Mouse (Mus musculus) lung, embryonic 14.5 days (tissue): ENCODE measurements around the gene Lipc. TPM values are rescaled to one million over a fixed set of nuclear protein-coding genes. Genes with fewer than 3 reads are reported as not detected.

ENCODE experiments used
- ATAC-seq: fragments of 200-750 bp; cut with Nextera tagmentation; 2 replicates; pipeline ENCODE4 v1.8.0; 2017; ENCODE audit warnings: mild to moderate bottlenecking, moderate TSS enrichment, moderate library complexity; ENCODE audit not compliant: insufficient read depth
- DNase-seq: peaks from one replicate; pipeline ENCODE4 v3.0.0-alpha.2; 2015
- H3K27ac ChIP-seq: fragments of 300-500 bp; sonication (generic); 2 replicates; pipeline ENCODE4 v1.5.1; 2014; ENCODE audit warnings: low read depth, mild to moderate bottlenecking, moderate library complexity
- H3K27me3 ChIP-seq: fragments of 300-500 bp; sonication (generic); 2 replicates; pipeline ENCODE4 v1.6.1; 2014; ENCODE audit warnings: low read length, control low read depth; ENCODE audit not compliant: insufficient read depth
- H3K36me3 ChIP-seq: fragments of 300-500 bp; sonication (generic); 2 replicates; pipeline ENCODE4 v1.6.1; 2014; ENCODE audit warnings: control low read depth; ENCODE audit not compliant: insufficient read depth
- H3K4me1 ChIP-seq: fragments of 300-500 bp; sonication (generic); 2 replicates; pipeline ENCODE4 v1.6.1; 2014; ENCODE audit warnings: antibody characterized with exemption, control low read depth; ENCODE audit not compliant: insufficient read depth
- H3K4me2 ChIP-seq: fragments of 300-500 bp; sonication (generic); 2 replicates; pipeline ENCODE4 v1.6.1; 2014; ENCODE audit warnings: mild to moderate bottlenecking
- H3K4me3 ChIP-seq: fragments of 300-500 bp; sonication (generic); 2 replicates; pipeline ENCODE4 v1.5.1; 2014; ENCODE audit warnings: low read depth, low read length
- H3K9ac ChIP-seq: fragments of 300-500 bp; sonication (generic); 2 replicates; pipeline ENCODE4 v1.6.1; 2014
- H3K9me3 ChIP-seq: fragments of 300-500 bp; sonication (generic); 2 replicates; pipeline ENCODE4 v1.6.1; 2016; ENCODE audit warnings: low read depth, low read length, control low read depth
- CTCF ChIP-seq: IDR thresholded peaks from 2 replicates; pipeline ENCODE4 v1.5.1; 2016; ENCODE audit warnings: antibody characterized with exemption, low read depth
- WGBS: fragments of 180-500 bp; shearing (Covaris S2); extraction: QIAGEN DNeasy Blood & Tissue Kit; methylation state at CpG from one replicate; pipeline ENCODE4 v1.1.7; 2014; 5-methylcytosine and 5-hydroxymethylcytosine counted together
- polyA plus RNA-seq: library from polyadenylated mRNA; unstranded; fragments of >200 nt; fragmentation: Nextera tagmentation; extraction: Ambion mirVana; gene quantifications from 2 replicates; pipeline ENCODE4 v1.2.1, GENCODE M21; 2014

The Lipc gene
- polyA plus RNA-seq, result 0.11 and 0.22 TPM in 2 replicates

DNA sequence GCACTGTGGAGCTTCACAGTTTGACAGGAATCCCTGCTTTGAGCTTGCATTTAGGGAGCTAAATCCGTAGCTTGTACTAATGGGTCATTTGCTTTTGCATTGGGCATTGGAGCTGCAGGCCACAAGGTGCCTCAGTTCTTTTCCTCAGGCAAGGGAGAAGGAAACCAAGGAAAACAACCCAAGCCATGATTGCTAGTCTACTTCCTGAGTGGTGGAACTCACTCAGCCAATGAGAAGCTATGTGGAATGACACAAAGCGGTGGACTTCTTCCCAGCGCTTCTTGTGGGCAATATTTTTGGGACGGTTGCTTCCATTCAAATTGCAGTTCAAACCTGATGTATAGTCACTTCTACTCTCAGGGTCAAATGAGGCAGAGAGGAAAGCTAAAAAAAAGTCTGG, at the start of gene Lipc:
Gene Lipc (minus strand): TSS at position 101 of the 400 bp plus-strand sequence.
- no peak for DNase-seq
- no peaks in the 10 kb centered on the region for H3K4me1 ChIP-seq
- no peaks in the 10 kb centered on the region for H3K27me3 ChIP-seq
- no peak within 1 kb of the TSS for H3K4me3 ChIP-seq
- WGBS, result 84% methylated on average over 4 of the region's 4 CpGs
- no peaks in the 10 kb centered on the region for H3K9me3 ChIP-seq
- no peak for ATAC-seq
- no peaks in the 10 kb centered on the region for H3K36me3 ChIP-seq
- no peak for TF ChIP-seq CTCF
- H3K4me2 ChIP-seq, result no peak within 1 kb of the TSS
- no peak within 1 kb of the TSS for H3K9ac ChIP-seq
- no peak within 1 kb of the TSS for H3K27ac ChIP-seq

DNA sequence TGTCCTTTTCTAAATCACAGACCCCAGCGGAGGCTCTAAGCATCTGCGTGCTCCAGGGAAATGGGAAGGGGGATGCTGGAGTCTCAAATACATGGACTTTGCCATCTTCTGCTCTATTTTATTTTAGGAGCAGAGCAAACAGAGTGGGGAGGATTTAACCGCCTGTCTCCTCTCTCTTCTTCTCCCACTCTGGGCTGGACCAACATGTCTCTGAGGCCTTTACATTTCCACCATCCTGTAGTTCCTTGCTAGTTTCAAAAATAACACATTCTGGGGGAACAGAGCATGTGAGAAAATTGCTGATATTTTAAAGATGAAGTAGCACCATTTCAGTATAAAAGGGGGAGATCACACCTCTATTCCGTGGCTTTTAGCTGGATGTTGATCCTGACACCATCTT, 47.1 kb upstream of the Lipc start:
- no peaks in the 10 kb centered on the region for H3K36me3 ChIP-seq
- no peaks in the 10 kb centered on the region for H3K9me3 ChIP-seq
- no peak overlapping the region for H3K4me2 ChIP-seq
- H3K4me1 ChIP-seq, result no peaks in the 10 kb centered on the region
- ATAC-seq (no peak), DNase-seq (no peak)
- no peaks in the 10 kb centered on the region for H3K27me3 ChIP-seq
- H3K27ac ChIP-seq, result no peak overlapping the region
- TF ChIP-seq CTCF, result no peak
- no peak overlapping the region for H3K4me3 ChIP-seq
- H3K9ac ChIP-seq, result no peak overlapping the region
- WGBS, result 78% methylated on average over 4 of the region's 4 CpGs

DNA sequence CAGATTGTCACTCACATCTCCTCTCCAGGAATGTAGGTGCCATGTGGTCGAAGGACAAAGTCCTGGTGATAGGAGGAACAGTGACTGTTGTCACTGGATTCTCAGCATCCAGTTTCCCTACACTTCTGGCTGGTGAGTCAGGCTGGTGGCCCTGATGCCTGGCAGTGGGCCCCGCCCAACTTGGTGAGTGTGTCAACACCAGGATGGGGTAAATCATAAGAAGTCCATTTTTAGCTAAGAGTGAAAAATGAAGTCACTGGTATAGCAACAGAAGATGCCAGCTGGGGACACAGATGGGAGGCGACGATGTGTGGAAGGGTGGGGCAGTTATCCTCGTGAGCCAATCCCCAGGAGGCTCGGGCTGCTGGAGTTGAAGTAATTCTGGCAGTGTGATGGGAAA, 46.7 kb upstream of the Lipc start:
- Histone ChIP-seq H3K9ac (no peak overlapping the region), H3K9me3 (no peaks in the 10 kb centered on the region), H3K36me3 (no peaks in the 10 kb centered on the region), H3K4me1 (no peaks in the 10 kb centered on the region), H3K27ac (no peak overlapping the region), H3K4me3 (no peak overlapping the region), H3K4me2 (no peak overlapping the region), H3K27me3 (no peaks in the 10 kb centered on the region)
- no peak for TF ChIP-seq CTCF
- WGBS, result 59% methylated on average over 6 of the region's 6 CpGs
- ATAC-seq (no peak), DNase-seq (no peak)

DNA sequence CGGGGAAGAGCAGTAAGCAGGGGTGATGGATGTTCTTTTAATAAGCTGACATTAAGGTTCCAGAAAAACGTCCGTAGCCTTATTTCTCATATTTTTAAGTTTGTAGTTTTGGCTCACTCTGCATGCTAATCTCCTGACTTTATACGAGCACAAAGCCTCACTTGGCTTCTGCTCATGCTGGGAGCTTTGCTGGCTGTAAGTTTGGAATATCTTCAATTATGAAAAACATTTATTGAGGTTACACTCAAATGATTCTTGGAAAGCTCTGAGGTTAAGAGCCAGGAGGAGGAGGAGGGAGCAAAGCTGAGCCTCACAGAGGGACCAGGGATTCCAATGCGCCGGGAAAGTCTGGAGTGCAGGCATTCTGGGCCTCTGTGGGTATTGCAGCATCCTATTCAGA, 41.3 kb upstream of the Lipc start:
- no peak overlapping the region for H3K4me3 ChIP-seq
- 29% methylated on average over 6 of the region's 6 CpGs for WGBS
- no peaks in the 10 kb centered on the region for H3K4me1 ChIP-seq
- no peak overlapping the region for H3K9ac ChIP-seq
- no peak overlapping the region for H3K4me2 ChIP-seq
- no peak for TF ChIP-seq CTCF
- H3K36me3 ChIP-seq, result no peaks in the 10 kb centered on the region
- peak; percentile 83 for ATAC-seq
- H3K27ac ChIP-seq, result no peak overlapping the region
- peak; percentile 84 for DNase-seq
- no peaks in the 10 kb centered on the region for H3K27me3 ChIP-seq
- H3K9me3 ChIP-seq, result no peaks in the 10 kb centered on the region

DNA sequence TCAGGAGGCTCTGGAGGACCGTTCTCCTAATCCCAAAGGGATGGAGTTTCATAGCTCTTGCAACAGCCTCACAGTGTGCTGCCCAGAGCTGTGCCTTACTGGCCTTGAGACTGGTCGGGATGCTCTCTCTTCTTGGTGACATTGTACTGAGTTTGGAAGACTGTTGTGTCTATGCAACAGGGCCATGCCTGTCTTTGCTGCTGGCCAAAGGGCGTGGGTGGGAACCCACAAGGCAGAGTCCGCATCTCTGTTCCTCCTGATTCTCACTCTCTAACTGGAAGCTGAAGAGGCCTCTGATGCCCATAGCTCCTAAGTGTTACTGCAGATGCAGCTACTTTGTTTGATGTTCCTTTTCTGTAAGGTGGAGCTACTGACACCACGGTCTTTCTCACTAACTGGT, 39.4 kb upstream of the Lipc start:
- no peaks in the 10 kb centered on the region for H3K9me3 ChIP-seq
- ATAC-seq (no peak), DNase-seq (no peak)
- H3K9ac ChIP-seq, result no peak overlapping the region
- H3K27me3 ChIP-seq, result no peaks in the 10 kb centered on the region
- no peaks in the 10 kb centered on the region for H3K36me3 ChIP-seq
- no peak overlapping the region for H3K4me2 ChIP-seq
- no peak for TF ChIP-seq CTCF
- H3K27ac ChIP-seq, result no peak overlapping the region
- no peak overlapping the region for H3K4me3 ChIP-seq
- WGBS, result 78% methylated on average over 5 of the region's 5 CpGs
- no peaks in the 10 kb centered on the region for H3K4me1 ChIP-seq

DNA sequence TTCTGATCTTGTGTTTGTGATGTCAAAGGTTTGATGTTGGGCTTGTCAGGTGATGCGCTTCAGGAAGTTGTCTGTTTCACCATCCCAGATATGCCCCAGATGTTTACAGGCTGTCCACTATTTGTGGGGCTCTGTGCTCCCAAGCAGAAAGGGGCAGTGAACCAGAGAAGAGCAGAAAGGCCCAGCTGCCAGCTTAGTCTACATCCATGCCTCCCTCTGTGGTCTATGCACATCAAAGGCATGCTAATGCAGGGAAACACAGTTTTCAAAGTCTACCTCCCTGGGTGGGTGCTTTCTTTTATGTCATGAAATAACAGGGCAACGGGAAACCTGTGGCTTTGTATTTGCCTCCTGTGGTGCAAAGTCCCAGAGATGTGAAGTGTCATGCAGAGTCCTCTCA, 35.2 kb upstream of the Lipc start:
- TF ChIP-seq CTCF, result no peak
- ATAC-seq (no peak), DNase-seq (no peak)
- Histone ChIP-seq H3K4me3 (no peak overlapping the region), H3K27ac (no peak overlapping the region), H3K4me1 (no peaks in the 10 kb centered on the region), H3K27me3 (no peaks in the 10 kb centered on the region), H3K36me3 (no peaks in the 10 kb centered on the region), H3K4me2 (no peak overlapping the region), H3K9me3 (no peaks in the 10 kb centered on the region), H3K9ac (no peak overlapping the region)
- 45% methylated on average over 2 of the region's 2 CpGs for WGBS

DNA sequence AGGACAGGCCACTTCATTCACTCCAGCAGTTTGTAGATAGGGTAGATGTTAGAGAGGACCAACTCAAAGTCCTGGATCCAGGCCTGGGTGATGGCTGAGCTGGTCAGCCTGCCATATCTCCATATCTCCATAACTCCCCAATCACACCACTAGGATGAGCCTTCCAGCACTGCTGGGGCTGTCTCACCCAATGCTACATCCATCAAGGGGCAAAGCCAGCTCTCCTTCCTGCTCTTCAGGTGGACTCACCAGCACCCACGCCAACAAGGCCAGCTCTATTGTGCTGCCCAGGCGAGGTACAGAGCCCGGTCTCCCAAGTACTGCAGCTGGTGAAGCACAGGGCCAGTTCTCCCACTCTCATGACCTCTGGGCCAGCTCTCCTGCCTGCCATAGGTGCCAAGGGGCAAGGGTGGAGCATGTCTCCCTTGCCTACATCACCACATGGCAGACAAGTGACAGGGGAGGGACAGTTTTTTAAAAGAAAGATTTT, 31.0 kb upstream of the Lipc start:
- no peak for TF ChIP-seq CTCF
- H3K4me2 ChIP-seq, result no peak overlapping the region

DNA sequence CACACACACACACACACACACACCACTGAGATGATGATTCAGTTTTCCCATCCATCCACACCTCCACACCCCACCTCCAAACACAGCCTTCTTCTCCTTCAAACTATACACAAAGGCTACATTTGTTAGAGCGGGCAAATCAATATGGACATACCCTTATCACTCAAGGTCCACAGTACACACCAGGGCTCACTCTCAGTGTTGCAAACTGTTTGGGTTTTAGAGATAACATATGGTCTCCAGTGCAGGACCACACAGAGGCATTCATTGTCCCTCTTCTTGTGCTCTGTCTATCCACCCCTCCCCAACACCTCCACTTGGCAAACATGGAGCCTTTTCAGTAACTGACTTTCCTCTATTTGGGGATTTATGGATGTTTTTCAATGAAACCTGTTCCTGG, 29.7 kb upstream of the Lipc start:
- H3K27me3 ChIP-seq, result no peaks in the 10 kb centered on the region
- no peak overlapping the region for H3K4me2 ChIP-seq
- H3K9ac ChIP-seq, result no peak overlapping the region
- no peak overlapping the region for H3K27ac ChIP-seq
- TF ChIP-seq CTCF, result no peak
- WGBS, result 45% methylated on average over 1 of the region's 1 CpGs
- no peaks in the 10 kb centered on the region for H3K4me1 ChIP-seq
- DNase-seq (no peak), ATAC-seq (peak; percentile 54; the same call in 1 of the 2 replicates)
- H3K4me3 ChIP-seq, result no peak overlapping the region
- no peaks in the 10 kb centered on the region for H3K36me3 ChIP-seq
- peaks cover 5% of the 10 kb centered on the region; the same call in 1 of the 2 replicates for H3K9me3 ChIP-seq

More for the DNA sequence above, 31.0 kb upstream of the Lipc start:
- DNase-seq (no peak), ATAC-seq (no peak)
- no peaks in the 10 kb centered on the region for H3K4me1 ChIP-seq
- no peaks in the 10 kb centered on the region for H3K36me3 ChIP-seq
- H3K9me3 ChIP-seq, result peaks cover 5% of the 10 kb centered on the region; the same call in 1 of the 2 replicates
- H3K27me3 ChIP-seq, result no peaks in the 10 kb centered on the region
- H3K9ac ChIP-seq, result no peak overlapping the region
- WGBS, result 83% methylated on average over 3 of the region's 3 CpGs
- H3K4me3 ChIP-seq, result no peak overlapping the region
- no peak overlapping the region for H3K27ac ChIP-seq
